Mouse (Mus musculus) cerebellum, adult (tissue): Measurements from ENCODE around the gene Prps1l3.

Experiments
- ATAC-seq: cut with Nextera tagmentation; 2 replicates; pipeline ENCODE4 v1.9.2; 2017; ENCODE audit warnings: mild to moderate bottlenecking, moderate library complexity, mixed read lengths; ENCODE audit not compliant: insufficient number of reproducible peaks, low FRiP score, low TSS enrichment

Gene Prps1l3

DNA sequence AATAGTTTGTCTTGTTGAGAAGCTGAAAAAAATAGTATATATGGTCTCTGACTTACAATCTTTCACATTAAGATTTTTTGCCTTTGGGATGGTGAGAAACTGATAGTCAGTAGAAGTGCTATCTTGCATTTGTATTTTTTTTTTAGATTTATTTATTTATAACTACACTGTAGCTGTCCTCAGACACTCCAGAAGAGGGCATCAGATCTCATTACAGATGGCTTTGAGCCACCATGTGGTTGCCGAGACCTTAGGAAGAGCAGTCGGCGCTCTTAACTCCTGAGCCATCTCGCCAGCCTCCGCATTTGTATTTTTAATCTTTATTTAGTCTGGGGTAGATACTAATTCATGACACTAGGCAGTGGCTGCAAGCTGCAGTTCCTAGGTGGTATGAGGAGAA lies 3.2 kb downstream of the Prps1l3 start:
- ATAC-seq = no peak

DNA sequence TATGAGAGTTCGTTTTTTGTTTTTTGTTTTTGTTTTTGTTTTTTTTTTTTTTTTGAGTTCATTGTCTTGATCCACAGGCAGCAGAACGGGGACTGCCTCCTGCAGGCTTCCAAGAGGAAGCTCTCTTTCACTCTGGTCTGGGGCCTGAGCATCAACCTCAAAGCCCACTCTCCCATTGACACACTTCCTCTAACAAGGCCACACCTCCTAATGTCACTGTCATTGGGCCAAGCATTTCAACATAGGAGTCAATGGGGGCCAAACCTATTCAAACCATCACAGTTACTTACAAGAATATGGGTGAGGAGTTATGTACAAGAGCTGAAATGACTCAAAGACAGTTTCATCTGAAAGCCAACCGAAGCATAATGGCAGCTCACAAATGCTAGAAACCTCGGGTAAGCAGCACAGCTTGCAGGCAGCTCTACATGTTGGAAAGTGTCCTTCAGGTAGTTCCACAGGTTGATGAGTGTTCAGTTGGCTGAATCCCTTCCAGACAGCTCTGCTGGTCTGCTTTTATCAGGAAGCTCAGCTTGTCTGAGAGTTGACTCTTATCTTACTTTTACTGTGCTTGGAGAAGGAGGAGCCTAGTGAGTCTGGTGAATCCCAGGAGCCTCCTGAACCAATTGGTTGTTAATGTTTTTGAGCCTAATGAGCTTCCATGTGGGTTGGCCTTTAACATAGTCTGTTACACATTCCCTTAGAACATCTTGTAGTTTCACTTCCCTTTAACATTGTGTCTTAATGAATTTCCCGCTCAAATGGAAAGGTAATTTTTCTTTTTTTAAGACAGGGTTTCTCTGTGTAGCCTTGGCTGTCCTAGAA lies 13.7 kb downstream of the Prps1l3 start:
- no peak for ATAC-seq

DNA sequence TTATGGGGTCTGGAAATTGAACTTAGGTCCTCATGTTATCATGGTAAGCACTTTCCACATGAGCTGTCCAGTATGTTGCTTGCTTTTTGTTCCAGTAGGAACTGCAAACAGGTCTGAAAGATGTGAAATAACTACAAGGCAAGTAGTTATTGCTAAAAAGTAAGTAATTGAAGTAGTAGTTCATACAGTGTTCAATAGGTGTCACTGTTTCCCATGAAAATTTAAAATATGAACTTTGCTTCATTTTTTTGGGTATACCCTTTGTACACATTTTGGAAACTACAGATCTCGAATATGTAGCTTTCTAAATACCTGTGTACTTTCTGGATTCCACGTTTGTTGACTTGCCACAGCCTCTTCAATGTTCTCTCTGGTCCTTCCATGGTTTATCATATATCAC lies 28.4 kb downstream of the Prps1l3 start:
- ATAC-seq = no peak

DNA sequence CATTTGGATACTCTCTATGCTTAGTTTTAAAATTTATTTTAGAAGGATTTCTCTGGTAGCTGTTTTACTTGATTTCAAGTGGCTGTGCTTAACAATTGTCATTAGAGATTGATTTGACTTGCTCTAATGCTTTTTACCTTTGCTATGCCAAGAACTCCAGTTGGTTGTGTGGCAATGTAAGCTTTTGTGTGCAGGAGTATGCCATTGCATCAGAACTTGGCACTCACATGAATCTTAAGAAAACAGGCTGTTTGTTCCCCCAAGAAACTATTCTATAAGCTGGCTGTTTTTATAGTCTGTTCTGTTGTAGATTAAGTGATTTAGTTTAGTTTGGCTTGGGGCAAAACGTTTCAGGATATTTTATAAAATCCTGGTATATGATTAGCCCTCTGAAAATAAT lies 45.2 kb downstream of the Prps1l3 start:
- ATAC-seq = no peak

DNA sequence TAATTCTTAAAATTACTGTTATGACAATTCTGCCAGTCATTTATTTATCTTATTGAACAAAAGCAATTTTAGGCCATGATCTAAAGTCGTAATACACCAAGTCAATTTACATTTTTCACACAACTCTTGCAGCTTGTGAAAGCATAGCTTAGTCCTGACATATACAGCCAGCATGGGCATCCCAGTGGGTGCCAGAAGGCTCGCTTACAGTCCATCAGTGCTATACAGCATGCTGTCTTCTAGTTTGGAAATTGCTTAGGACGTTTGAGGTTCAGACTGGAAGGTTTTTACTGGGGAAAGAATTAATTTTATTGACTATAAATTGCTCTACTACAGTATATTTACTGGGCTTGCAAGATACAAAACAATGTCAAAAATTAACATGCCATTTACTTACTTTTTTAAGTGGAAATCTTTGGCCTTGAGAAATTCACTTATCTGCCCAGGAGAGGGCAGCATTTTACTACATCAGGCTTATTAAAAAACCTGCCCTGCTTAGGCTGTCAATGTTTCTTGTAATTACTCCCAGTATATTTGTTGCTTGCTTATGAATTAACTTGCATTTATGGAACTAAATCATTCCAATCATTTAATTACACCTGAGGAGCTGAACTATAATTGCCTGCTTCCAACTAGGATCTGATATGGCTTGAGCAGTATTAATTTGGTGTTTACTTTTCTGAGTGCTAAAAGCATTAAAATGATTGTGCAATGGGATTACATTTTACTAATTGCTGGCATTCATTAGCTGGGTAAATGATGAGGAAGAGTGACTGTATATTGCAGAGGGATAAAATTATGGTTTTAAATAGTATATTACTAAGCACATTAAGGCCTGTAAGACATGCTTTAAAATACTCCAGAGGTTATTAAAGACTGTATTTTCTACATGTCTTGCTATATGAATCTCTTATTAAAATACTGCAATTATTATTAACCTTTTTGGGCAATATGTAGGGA lies 51.2 kb downstream of the Prps1l3 start:
- 0 out of 2 replicates have a peak, but pooled peaks have one; percentile 31 for ATAC-seq

DNA sequence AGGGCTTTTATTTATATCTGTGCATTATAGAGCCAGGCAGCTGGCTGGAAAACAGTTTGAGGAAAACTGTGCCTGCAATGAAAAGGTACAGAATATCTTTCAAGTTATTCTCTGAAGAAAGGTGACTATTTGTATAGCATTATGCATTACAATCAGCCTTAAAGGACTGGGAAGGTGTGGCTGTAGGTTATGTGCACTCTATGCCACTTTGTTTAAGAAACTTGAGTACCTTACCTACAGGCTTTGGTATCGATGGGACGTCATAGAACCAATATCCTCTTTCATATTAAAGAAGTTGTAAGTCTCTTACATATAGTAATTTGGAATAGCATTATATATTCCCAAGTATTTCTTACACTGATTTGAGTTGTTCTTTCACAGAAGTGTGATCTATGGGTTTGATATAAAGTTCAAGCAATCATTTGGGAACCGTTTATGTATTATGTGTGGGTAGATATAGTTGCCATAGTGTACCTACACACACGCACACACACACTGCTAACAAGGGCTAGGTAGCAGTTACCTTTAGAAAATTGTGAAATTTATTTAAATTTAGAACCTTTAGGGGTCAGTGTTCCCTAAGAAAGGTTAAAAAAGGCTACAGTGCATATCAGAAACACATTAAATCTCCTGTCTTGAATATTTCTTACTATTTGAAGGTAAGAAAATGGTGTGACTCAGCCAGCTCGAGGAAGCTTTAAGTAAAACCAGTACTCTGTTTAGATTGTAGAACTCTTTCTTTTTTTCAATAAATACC lies 55.3 kb downstream of the Prps1l3 start:
- no peak for ATAC-seq
